In the genomic region with DNA sequence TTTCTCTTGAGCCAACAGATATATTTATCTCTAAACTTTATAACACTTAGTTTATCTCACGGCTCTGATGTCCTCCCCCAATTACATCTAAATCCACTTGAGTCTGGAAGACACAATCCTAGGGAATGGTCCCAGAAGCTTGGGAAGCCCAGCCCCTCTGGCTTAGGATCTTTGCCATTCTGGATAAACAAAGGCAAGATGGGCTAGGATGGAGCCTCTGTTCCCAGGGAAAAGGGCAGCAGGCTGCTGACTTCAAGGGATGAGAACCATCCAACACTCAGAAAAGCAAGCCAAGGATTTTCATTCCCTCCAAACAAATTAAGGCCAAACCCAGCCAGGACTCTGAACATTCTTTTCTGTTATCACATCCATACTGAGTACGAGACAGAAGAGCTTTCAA, we compare ENCODE assay signal across 25 mouse cellular contexts. TPM values are rescaled to one million over a fixed set of nuclear protein-coding genes. Genes with fewer than 3 reads are reported as not detected.
DNase-seq lines count a peak whose midpoint lies in the region; ATAC-seq and TF ChIP-seq lines count a peak whose summit lies in the region.
"Had no signal": no experiment of that assay in that cellular context is flagged by ENCODE, and none has a peak within 500 bp of the region (broad histone marks: within the 10 kb centered on the region; RNA-seq: fewer than 3 reads in every experiment).

No protein-coding gene starts in this region.

- no peak overlapping the region for H3K4me3 ChIP-seq in lung, embryonic 14.5 days (ENCODE audit: low read depth, low read length)
- no peak overlapping the region for H3K4me3 ChIP-seq in stomach, embryonic 14.5 days (ENCODE audit: low read depth, low read length)
- no peak overlapping the region for H3K4me3 ChIP-seq in stomach, postnatal 0 days (ENCODE audit: low read depth, low read length)
- H3K4me3 ChIP-seq: embryonic facial prominence, embryonic 10.5 days; embryonic facial prominence, embryonic 12.5 days; forebrain, embryonic 13.5 days; forebrain, embryonic 15.5 days had no signal

- no peak overlapping the region for H3K4me2 ChIP-seq in lung, embryonic 14.5 days
- H3K4me2 ChIP-seq in stomach, embryonic 14.5 days (replicated peaks; ENCODE audit: low read depth, low read length) = no peak overlapping the region
- H3K4me2 ChIP-seq in stomach, postnatal 0 days (replicated peaks; ENCODE audit: low read depth) = no peak overlapping the region
- H3K4me2 ChIP-seq: embryonic facial prominence, embryonic 12.5 days; forebrain, embryonic 13.5 days; forebrain, embryonic 15.5 days had no signal

- no peaks in the 10 kb centered on the region for H3K4me1 ChIP-seq in lung, embryonic 14.5 days (ENCODE audit: insufficient read depth)
- H3K4me1 ChIP-seq in stomach, embryonic 14.5 days (ENCODE audit: control insufficient read depth, insufficient read depth, low read length) = no peaks in the 10 kb centered on the region
- H3K4me1 ChIP-seq in stomach, postnatal 0 days (replicated peaks; ENCODE audit: control insufficient read depth, insufficient read depth) = no peaks in the 10 kb centered on the region
- H3K4me1 ChIP-seq: embryonic facial prominence, embryonic 10.5 days; embryonic facial prominence, embryonic 12.5 days; forebrain, embryonic 13.5 days; forebrain, embryonic 15.5 days had no signal

- no peaks in the 10 kb centered on the region for H3K27me3 ChIP-seq in lung, embryonic 14.5 days (ENCODE audit: insufficient read depth, low read length)
- no peaks in the 10 kb centered on the region for H3K27me3 ChIP-seq in stomach, embryonic 14.5 days (ENCODE audit: control insufficient read depth, insufficient read depth, low read length)
- H3K27me3 ChIP-seq in stomach, postnatal 0 days (ENCODE audit: control insufficient read depth, insufficient read depth, low read length) = no peaks in the 10 kb centered on the region
- H3K27me3 ChIP-seq: embryonic facial prominence, embryonic 12.5 days; forebrain, embryonic 13.5 days; forebrain, embryonic 15.5 days had no signal

- ATAC-seq in lung, embryonic 14.5 days (ENCODE audit: insufficient read depth) = peak; percentile 35; the same call in 1 of the 2 replicates
- no peak for ATAC-seq in stomach, embryonic 14.5 days (ENCODE audit: insufficient number of reproducible peaks, insufficient read depth, low FRiP score, low read depth)
- no peak for ATAC-seq in stomach, postnatal 0 days (ENCODE audit: low FRiP score, low TSS enrichment)
- ATAC-seq: activated CD4-positive, CD25-positive, alpha-beta regulatory T cell, adult 4 months; CD4-positive, CD25-positive, alpha-beta regulatory T cell, adult 4 months; forebrain, embryonic 13.5 days; forebrain, embryonic 15.5 days; Patski had no signal

- H3K27ac ChIP-seq in lung, embryonic 14.5 days (ENCODE audit: low read depth) = no peak overlapping the region
- H3K27ac ChIP-seq in stomach, embryonic 14.5 days (ENCODE audit: low read length) = 0 out of 2 replicates have a peak overlapping the region, but pooled peaks have one; percentile 33
- no peak overlapping the region for H3K27ac ChIP-seq in stomach, postnatal 0 days (replicated peaks)
- H3K27ac ChIP-seq: embryonic facial prominence, embryonic 10.5 days; embryonic facial prominence, embryonic 12.5 days; forebrain, embryonic 13.5 days; forebrain, embryonic 15.5 days had no signal

- WGBS in lung, embryonic 14.5 days = 34% methylated on average over 2 of the region's 2 CpGs
- WGBS in stomach, embryonic 14.5 days = 38% methylated on average over 2 of the region's 2 CpGs
- WGBS in stomach, postnatal 0 days = 39% methylated on average over 2 of the region's 2 CpGs

- no peak overlapping the region for H3K9ac ChIP-seq in lung, embryonic 14.5 days
- H3K9ac ChIP-seq in stomach, embryonic 14.5 days (replicated peaks; ENCODE audit: low read depth, low read length) = no peak overlapping the region
- no peak overlapping the region for H3K9ac ChIP-seq in stomach, postnatal 0 days (ENCODE audit: low read length)
- H3K9ac ChIP-seq: embryonic facial prominence, embryonic 12.5 days; forebrain, embryonic 13.5 days; forebrain, embryonic 15.5 days had no signal

- no peak for TF ChIP-seq CTCF in lung, embryonic 14.5 days (IDR thresholded peaks at IDR 0.05; ENCODE audit: low read depth)
- TF ChIP-seq CTCF in stomach, postnatal 0 days (IDR thresholded peaks at IDR 0.05; ENCODE audit: low read depth) = no peak

- no peaks in the 10 kb centered on the region for H3K36me3 ChIP-seq in lung, embryonic 14.5 days (ENCODE audit: insufficient read depth)
- H3K36me3 ChIP-seq in stomach, embryonic 14.5 days (ENCODE audit: control insufficient read depth, insufficient read depth, low read length) = no peaks in the 10 kb centered on the region
- no peaks in the 10 kb centered on the region for H3K36me3 ChIP-seq in stomach, postnatal 0 days (ENCODE audit: control insufficient read depth, insufficient read depth, low read length)
- H3K36me3 ChIP-seq: embryonic facial prominence, embryonic 10.5 days; embryonic facial prominence, embryonic 12.5 days; forebrain, embryonic 15.5 days; G1E had no signal

- no peak for TF ChIP-seq EP300 in stomach, postnatal 0 days (optimal IDR thresholded peaks at IDR 0.05)

- H3K9me3 ChIP-seq in lung, embryonic 14.5 days (ENCODE audit: low read depth, low read length) = no peaks in the 10 kb centered on the region
- no peaks in the 10 kb centered on the region for H3K9me3 ChIP-seq in stomach, embryonic 14.5 days (ENCODE audit: control insufficient read depth, low read depth, low read length)
- H3K9me3 ChIP-seq in stomach, postnatal 0 days (ENCODE audit: control insufficient read depth, low read length) = no peaks in the 10 kb centered on the region
- H3K9me3 ChIP-seq: embryonic facial prominence, embryonic 10.5 days; embryonic facial prominence, embryonic 12.5 days; forebrain, embryonic 13.5 days; forebrain, embryonic 15.5 days had no signal

- peak; percentile 39 for DNase-seq in lung, embryonic 14.5 days
- DNase-seq in lung, postnatal 14 days = no peak
- DNase-seq in lung, postnatal 36 days = peak; percentile 2
- DNase-seq in lung, postnatal 4 days = no peak
- DNase-seq in stomach, postnatal 0 days (ENCODE audit: low spot score) = no peak
- DNase-seq in adrenal gland, postnatal 14 days = no peak
- DNase-seq: adrenal gland, adult 8-10 months; adrenal gland, postnatal 25 days; B cell, adult 2 months; cerebellum, adult 11 months; cerebellum, adult 18-20 months; cerebellum, adult 8-10 months; cerebellum, adult 9-11 months; cerebellum, postnatal 14 days; cerebellum, postnatal 36 days had no signal

RNA-seq across cellular contexts. Expression of a gene that starts 51.1 kb away (rescaled TPM):
- polyA plus RNA-seq in lung, embryonic 14.5 days (2014; fragmentation: Nextera tagmentation; extraction: Ambion mirVana) = 0.04 and 0.24 TPM in 2 replicates
- polyA plus RNA-seq in stomach, embryonic 14.5 days (2014; fragmentation: Nextera tagmentation; extraction: Ambion mirVana) = 0.95 and 1.1 TPM in 2 replicates
- polyA plus RNA-seq in stomach, postnatal 0 days (2015; fragmentation: Nextera tagmentation; extraction: Ambion mirVana) = 2.9 and 3.4 TPM in 2 replicates
- 4.3 and 5.9 TPM in 2 replicates for total RNA-seq in adrenal gland, postnatal 14 days (2021)
- polyA plus RNA-seq: activated CD4-positive, CD25-positive, alpha-beta regulatory T cell, adult 4 months; embryonic facial prominence, embryonic 10.5 days; forebrain, embryonic 11.5 days; G1E; Patski had no signal

Comparison
In these comparisons a context has a peak if more than half of its experiments do, and no peak if none do; other contexts are left out.
1. DNase-seq: peak in lung, embryonic 14.5 days (single experiment) and lung, postnatal 36 days (single experiment); none in lung, postnatal 14 days (single experiment), lung, postnatal 4 days (0 of 2), stomach, postnatal 0 days (single experiment) and adrenal gland, postnatal 14 days (single experiment).